Mouse (Mus musculus): ENCODE measurements around the gene Pnck.

The Pnck gene

GRCm38 (mm10) chrX:73639255-73639675, 20.7 kb downstream of the Pnck start, which contains the start of gene Dusp9:
Gene Dusp9 (plus strand): TSS chrX:73639419.
- no peak for DNase-seq

- no peak for DNase-seq
Measured at GRCm38 (mm10) chrX:73637415-73637814, 22.5 kb downstream of the Pnck start.

- DNase-seq, result no peak
Measured at GRCm38 (mm10) chrX:73635425-73635824, 24.5 kb downstream of the Pnck start.

- no peak for DNase-seq
Measured at GRCm38 (mm10) chrX:73626981-73627380, 32.9 kb downstream of the Pnck start.

- DNase-seq, result no peak
Measured at GRCm38 (mm10) chrX:73619890-73620289, 40.0 kb downstream of the Pnck start.

- DNase-seq, result no peak
Measured at GRCm38 (mm10) chrX:73619401-73619800, 40.5 kb downstream of the Pnck start.

GRCm38 (mm10) chrX:73615876-73616275, 44.0 kb downstream of the Pnck start:
- no peak for DNase-seq

- DNase-seq, result no peak
Measured at GRCm38 (mm10) chrX:73613665-73614064, 46.3 kb downstream of the Pnck start.
